Mouse (Mus musculus): ENCODE measurements around the gene Nr5a1. TPM values are rescaled to one million over a fixed set of nuclear protein-coding genes. Genes with fewer than 3 reads are reported as not detected.
A peak's percentile ranks its signal among the peaks of the same experiment; 100 is the strongest.

The Nr5a1 gene
- polyA plus RNA-seq, 1 experiment: 0.23 TPM

- no peak for DNase-seq (ENCODE audit: low read depth)
These were observed 9.3 kb downstream of the Nr5a1 start for GRCm38 (mm10) chr2:38705036-38705435.

GRCm38 (mm10) chr2:38704336-38704735 lies 10.0 kb downstream of the Nr5a1 start:
- no peak for DNase-seq (ENCODE audit: low read depth)

- DNase-seq (ENCODE audit: low read depth): no peak
These were observed 14.2 kb downstream of the Nr5a1 start for GRCm38 (mm10) chr2:38700177-38700576.

- DNase-seq (ENCODE audit: low read depth): peak; percentile 36
These were observed 15.7 kb downstream of the Nr5a1 start for GRCm38 (mm10) chr2:38698623-38699022.

- no peak for DNase-seq (ENCODE audit: low read depth)
These were observed 16.9 kb downstream of the Nr5a1 start for GRCm38 (mm10) chr2:38697128-38698120.

- DNase-seq (ENCODE audit: low read depth): no peak
These were observed 18.6 kb downstream of the Nr5a1 start for GRCm38 (mm10) chr2:38695770-38696169.

- DNase-seq (ENCODE audit: low read depth): no peak
These were observed 22.8 kb downstream of the Nr5a1 start for GRCm38 (mm10) chr2:38691542-38691941.

- DNase-seq (ENCODE audit: low read depth): no peak
These were observed 24.5 kb downstream of the Nr5a1 start for GRCm38 (mm10) chr2:38689881-38690280.

- DNase-seq (ENCODE audit: low read depth): no peak
These were observed 25.4 kb downstream of the Nr5a1 start for GRCm38 (mm10) chr2:38688791-38689520.

- DNase-seq (ENCODE audit: low read depth): no peak
These were observed 28.6 kb downstream of the Nr5a1 start for GRCm38 (mm10) chr2:38685746-38686145.

- DNase-seq (ENCODE audit: low read depth): no peak
These were observed 31.3 kb downstream of the Nr5a1 start for GRCm38 (mm10) chr2:38683083-38683482.

- DNase-seq (ENCODE audit: low read depth): no peak
These were observed 32.1 kb downstream of the Nr5a1 start for GRCm38 (mm10) chr2:38682209-38682608.

- DNase-seq (ENCODE audit: low read depth): no peak
These were observed 35.4 kb downstream of the Nr5a1 start for GRCm38 (mm10) chr2:38678947-38679346.

- no peak for DNase-seq (ENCODE audit: low read depth)
These were observed 38.9 kb downstream of the Nr5a1 start for GRCm38 (mm10) chr2:38675366-38675969.

- no peak for DNase-seq (ENCODE audit: low read depth)
These were observed 41.8 kb downstream of the Nr5a1 start for GRCm38 (mm10) chr2:38672496-38672895.

- DNase-seq (ENCODE audit: low read depth): no peak
These were observed 45.4 kb downstream of the Nr5a1 start for GRCm38 (mm10) chr2:38668802-38669580.

GRCm38 (mm10) chr2:38661398-38661797 lies 52.9 kb downstream of the Nr5a1 start:
- DNase-seq (ENCODE audit: low read depth): no peak

GRCm38 (mm10) chr2:38658338-38658836 lies 56.0 kb downstream of the Nr5a1 start:
- no peak for DNase-seq (ENCODE audit: low read depth)

GRCm38 (mm10) chr2:38653694-38654093 lies 60.6 kb downstream of the Nr5a1 start:
- no peak for DNase-seq (ENCODE audit: low read depth)

GRCm38 (mm10) chr2:38653293-38653619 lies 61.1 kb downstream of the Nr5a1 start:
- DNase-seq (ENCODE audit: low read depth): no peak

- no peak for DNase-seq (ENCODE audit: low read depth)
These were observed 61.6 kb downstream of the Nr5a1 start for GRCm38 (mm10) chr2:38652565-38653292.

Measured in gonadal fat pad, adult 2 months (tissue).